Mouse (Mus musculus): ENCODE data around the gene Apol7b. TPM values are rescaled to one million over a fixed set of nuclear protein-coding genes. Genes with fewer than 3 reads are reported as not detected.
"Not testable (repeated sequence)": the region's sequence is repeated elsewhere in the genome, so short reads cannot be mapped to it uniquely, and the experiment has no call there.

The Apol7b gene
- polyA plus RNA-seq, 1 experiment from 2014 or later, result not detected

DNA sequence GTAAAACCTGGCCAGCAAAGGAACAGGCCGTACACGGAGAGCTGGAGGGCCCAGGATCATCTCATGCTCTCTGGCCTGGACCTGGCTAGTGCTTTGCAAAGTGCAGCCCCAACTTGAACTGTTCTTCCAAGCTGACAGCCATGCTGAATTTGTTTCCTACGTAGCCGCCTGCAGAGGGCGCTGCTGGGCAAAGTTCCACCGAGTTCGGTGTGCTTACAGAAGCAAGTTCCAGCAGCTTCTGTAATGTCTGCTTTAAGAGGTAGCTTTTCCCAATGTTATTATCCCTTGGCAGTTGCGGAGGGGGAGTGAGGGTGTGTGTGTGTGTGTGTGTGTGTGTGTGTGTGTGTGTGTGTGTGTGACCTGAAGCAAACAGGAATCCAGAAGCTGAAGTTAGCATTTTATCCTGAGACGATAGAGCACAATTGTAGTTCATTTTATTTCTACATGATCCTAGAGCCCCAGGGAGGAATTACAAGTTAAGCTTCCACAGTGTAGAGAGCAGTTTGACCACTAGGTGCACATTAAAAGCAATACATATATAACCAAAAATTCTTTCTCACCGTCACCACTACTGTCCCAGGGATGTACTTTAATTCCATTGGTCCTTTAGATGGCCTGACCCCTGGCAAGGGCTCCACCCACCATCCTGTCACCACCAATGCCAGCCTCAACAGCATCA is 30.5 kb downstream of the Apol7b start:
- H3K36me3 ChIP-seq (replicated peaks); H3K27me3 ChIP-seq (replicated peaks); H3K9me3 ChIP-seq; ATAC-seq (replicated peaks); H3K9ac ChIP-seq; H3K4me2 ChIP-seq; H3K4me1 ChIP-seq; H3K4me3 ChIP-seq; H3K27ac ChIP-seq: not testable (repeated sequence)
- WGBS, result 25% methylated on average over 3 of the region's 10 CpGs

DNA sequence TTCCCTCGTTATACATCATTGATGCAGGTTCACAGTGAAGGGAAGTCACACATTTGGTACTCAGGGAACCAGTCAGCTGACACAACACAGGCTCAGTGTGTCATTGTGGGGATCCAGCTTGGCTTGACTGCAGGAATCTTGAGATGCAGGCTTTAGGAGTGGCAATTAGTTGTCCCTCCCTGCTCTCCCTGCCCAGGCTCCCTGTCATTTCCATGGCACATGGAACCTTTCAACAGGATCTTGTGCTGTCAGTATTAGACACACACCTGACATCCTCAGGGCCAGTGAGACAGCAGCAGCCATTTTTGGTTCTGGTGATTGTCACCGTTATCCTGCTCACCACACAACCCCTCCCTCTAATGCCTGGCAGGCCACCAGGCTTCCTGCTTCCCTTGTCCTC is 31.6 kb downstream of the Apol7b start:
- 69% methylated on average over 2 of the region's 2 CpGs for WGBS
- not testable (repeated sequence) for H3K27ac ChIP-seq; H3K9ac ChIP-seq; H3K4me2 ChIP-seq; H3K27me3 ChIP-seq (replicated peaks); H3K9me3 ChIP-seq; H3K36me3 ChIP-seq (replicated peaks); ATAC-seq (replicated peaks); H3K4me3 ChIP-seq; H3K4me1 ChIP-seq

DNA sequence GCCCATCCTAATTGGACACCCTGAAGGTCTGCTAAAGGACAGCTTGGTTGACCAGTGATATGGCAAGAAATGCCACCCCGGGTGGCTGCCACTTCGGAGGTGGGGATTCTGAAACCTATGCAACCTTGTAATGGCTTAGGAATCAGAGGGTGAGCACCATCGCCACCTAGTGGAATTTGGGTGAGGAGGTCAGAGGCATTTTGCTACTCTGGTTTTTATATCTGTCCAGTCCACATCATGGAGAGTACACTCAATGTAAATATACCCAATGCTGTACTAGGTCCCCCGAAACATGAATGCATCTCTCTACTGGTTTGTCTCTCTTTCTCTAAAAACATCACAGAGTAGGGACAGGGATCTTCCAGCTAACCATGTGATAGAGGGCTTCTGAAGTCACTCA is 34.6 kb downstream of the Apol7b start:
- H3K27me3 ChIP-seq (replicated peaks); ATAC-seq (replicated peaks); H3K9me3 ChIP-seq; H3K4me2 ChIP-seq; H3K9ac ChIP-seq; H3K27ac ChIP-seq; H3K4me1 ChIP-seq; H3K4me3 ChIP-seq; H3K36me3 ChIP-seq (replicated peaks): not testable (repeated sequence)
- 24% methylated on average over 4 of the region's 4 CpGs for WGBS

DNA sequence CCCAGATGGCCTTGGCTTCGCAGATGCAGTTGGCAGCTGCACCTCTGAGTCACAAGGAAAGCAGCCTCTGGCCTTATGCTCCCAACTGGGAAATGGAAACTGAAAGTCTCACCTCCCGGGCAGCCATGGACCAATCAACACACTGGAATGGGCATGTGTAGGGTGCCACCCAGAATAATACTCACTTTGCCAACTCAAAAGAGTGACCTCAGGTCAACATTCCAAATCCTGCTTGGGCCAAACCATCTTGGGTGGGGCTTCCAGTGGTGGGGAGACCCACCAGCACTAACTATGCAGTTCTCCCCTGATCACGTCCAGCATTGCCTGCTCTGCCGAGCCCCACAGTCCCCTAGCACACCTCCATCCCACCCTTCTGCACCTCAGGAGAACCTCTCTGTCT is 36.3 kb downstream of the Apol7b start, which contains the start of gene Apol9a:
Gene Apol9a (minus strand): TSS at position 101 of the 400 bp plus-strand sequence.
- not testable (repeated sequence) for H3K27ac ChIP-seq; H3K27me3 ChIP-seq (replicated peaks); H3K4me2 ChIP-seq; H3K4me1 ChIP-seq; ATAC-seq (replicated peaks); H3K9me3 ChIP-seq; H3K9ac ChIP-seq; H3K4me3 ChIP-seq; H3K36me3 ChIP-seq (replicated peaks)
- WGBS, result 100% methylated on average over 1 of the region's 4 CpGs

DNA sequence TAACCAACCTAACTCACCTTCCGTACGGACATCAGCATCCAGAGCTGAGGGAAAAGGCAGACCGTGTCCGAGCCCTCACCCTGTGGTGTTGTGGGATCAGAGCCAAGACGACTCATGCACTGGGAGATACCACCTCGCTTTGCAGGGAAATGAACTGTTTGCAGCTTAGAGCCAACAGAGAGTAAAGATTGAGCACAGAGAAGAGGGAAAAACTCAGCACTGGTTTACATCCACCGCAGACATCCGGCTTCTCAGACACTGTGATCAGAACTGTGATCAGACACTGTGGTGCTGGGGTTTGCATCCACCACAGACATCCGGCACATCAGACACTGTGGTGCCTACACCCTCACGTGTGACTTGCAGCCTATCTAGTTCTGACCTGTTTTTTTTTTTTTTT is 40.9 kb downstream of the Apol7b start:
- WGBS, result 81% methylated on average over 10 of the region's 10 CpGs
- H3K27me3 ChIP-seq (replicated peaks); H3K9ac ChIP-seq; H3K9me3 ChIP-seq; H3K4me3 ChIP-seq; ATAC-seq (replicated peaks); H3K4me1 ChIP-seq; H3K27ac ChIP-seq; H3K4me2 ChIP-seq; H3K36me3 ChIP-seq (replicated peaks): not testable (repeated sequence)

DNA sequence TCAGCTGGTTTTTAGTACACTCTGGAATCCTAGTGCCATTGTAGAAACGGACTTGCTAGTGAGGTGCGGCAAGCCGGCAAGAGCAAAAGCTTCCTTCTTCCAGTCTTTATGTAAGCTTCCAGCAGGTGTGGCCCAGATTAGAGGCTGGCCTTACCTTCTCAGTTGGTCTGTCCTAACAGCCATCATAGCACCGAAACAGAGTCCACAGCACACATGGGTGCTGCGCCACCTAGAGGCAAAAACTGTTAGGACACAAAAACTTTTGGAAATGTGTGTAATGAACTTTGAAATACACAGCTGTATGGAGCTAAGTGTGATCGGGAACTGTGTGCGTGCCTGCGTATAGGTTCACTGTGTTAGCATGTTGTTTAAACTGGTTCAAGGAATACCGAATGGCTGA is 48.3 kb downstream of the Apol7b start, which contains the start of gene Apol7a:
Gene Apol7a (minus strand): TSS at position 84 of the 400 bp plus-strand sequence.
- H3K27me3 ChIP-seq (replicated peaks); H3K36me3 ChIP-seq (replicated peaks); H3K9me3 ChIP-seq; H3K27ac ChIP-seq; H3K9ac ChIP-seq; H3K4me3 ChIP-seq; H3K4me2 ChIP-seq; H3K4me1 ChIP-seq; ATAC-seq (replicated peaks): not testable (repeated sequence)
- WGBS, result 60% methylated on average over 9 of the region's 9 CpGs

DNA sequence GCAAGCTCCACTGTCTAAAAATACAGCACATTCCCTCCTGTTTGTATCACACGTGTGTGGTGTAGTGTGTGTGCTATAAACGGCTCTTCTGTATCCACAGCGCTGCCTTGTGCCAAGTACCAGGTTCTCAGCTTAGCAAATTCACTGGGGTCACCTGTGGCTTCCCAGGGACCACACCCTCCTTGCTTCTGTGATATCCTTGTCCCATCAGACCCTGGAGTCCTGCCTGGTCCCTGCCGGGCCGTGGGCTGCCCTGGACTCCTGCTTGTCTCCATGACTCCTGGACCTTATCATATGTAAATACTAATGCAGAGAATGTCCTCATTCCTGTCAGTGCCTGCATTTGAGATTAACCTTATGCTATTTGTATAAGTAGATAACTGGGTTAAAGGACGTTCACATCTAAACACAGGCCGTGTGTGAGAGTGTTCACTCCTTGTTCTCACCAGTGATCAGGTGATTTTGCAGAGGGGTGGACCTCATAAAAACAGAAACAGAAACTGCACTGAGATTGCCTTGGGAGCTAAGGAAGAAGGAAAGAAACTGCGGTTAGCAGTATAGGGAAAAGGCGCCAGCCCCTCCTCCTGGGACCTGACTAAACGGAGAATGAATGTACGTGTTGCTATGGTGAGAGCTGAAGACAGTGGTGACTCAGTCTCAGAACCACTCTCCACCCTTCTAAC is 49.7 kb downstream of the Apol7b start:
- H3K36me3 ChIP-seq (replicated peaks); H3K27ac ChIP-seq; ATAC-seq (replicated peaks); H3K4me1 ChIP-seq; H3K4me3 ChIP-seq; H3K27me3 ChIP-seq (replicated peaks); H3K9me3 ChIP-seq; H3K4me2 ChIP-seq; H3K9ac ChIP-seq: not testable (repeated sequence)
- 77% methylated on average over 11 of the region's 11 CpGs for WGBS

DNA sequence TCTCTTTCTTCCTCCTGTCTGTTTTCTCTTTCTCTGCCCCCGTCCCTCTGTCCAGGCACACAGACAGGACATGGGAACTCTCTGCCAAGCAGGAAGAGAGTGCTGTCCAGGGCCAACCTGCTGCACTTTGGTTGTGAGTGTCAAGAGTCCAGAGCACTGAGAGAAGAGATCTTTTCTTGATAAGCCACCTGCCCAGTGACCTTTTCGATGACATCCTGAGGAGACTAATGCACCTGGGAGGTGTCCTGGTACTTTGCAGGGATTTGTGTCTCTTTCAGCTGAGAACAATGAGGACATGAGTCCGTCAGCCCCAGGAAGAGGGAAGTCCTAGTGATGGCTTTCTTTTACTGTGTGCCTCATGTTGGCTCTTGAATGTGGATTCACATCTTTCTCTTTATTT is 53.5 kb downstream of the Apol7b start:
- WGBS, result 67% methylated on average over 3 of the region's 3 CpGs
- not testable (repeated sequence) for H3K27me3 ChIP-seq (replicated peaks); H3K4me3 ChIP-seq; H3K4me2 ChIP-seq; H3K9ac ChIP-seq; ATAC-seq (replicated peaks); H3K9me3 ChIP-seq; H3K4me1 ChIP-seq; H3K27ac ChIP-seq; H3K36me3 ChIP-seq (replicated peaks)

DNA sequence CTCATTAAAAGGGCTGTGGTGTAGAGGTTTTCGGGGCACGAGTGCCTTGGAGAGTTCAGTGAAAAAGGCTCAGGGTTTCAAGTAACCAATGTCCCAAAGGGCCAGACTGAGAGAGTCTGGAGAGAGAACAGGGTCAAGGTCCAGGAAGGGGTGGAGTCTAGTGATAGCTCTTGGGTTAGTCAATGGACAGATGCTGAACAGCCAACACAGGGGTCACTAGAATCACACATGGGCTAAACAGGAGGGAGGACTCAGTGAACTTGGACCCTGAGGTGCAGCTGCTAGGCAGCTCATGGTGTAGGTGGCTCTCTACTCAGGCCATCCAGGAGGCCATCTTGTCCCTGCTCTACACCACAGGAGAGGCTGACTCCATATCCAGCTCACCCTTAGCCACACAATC is 59.8 kb downstream of the Apol7b start:
- ATAC-seq (replicated peaks), result no peak
- Histone ChIP-seq H3K27me3 (replicated peaks) (no peaks in the 10 kb centered on the region), H3K4me3 (no peak overlapping the region), H3K27ac (no peak overlapping the region), H3K4me1 (no peaks in the 10 kb centered on the region), H3K36me3 (replicated peaks) (no peaks in the 10 kb centered on the region), H3K9me3 (no peaks in the 10 kb centered on the region), H3K4me2 (no peak overlapping the region), H3K9ac (no peak overlapping the region)
- 94% methylated on average over 2 of the region's 2 CpGs for whole genome bisulfite sequencing

DNA sequence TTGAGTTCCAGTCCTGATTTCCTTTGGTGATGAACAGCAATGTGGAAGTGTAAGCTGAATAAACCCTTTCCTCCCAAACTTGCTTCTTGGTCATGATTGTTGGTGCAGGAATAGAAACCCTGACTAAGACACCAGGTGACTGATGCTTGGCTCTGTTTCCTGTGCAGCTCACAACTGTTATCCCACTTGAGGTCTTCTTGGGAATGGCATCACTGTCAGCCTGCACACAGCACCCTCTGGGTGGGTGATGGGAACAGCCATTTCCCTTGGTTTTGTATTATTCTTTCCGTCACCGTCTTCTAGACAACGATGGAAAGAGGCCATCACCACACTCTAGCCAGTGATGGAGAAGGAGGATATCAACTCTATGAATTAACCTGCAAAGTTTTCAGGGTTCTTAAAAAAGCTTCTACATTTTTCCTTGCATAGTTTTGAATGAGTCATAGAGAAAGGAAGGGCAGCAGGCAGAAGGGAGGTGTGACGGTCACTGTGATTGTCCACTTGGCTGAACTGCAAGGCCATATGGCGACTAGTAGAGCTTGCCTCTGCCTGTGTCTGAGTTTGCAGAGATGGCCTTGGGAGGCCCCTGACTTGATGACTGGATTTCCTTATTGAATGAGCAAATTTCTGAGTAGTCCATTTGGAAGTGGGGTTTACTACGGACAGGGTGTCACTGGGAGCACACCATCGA is 62.8 kb downstream of the Apol7b start:
- no peaks in the 10 kb centered on the region for H3K9me3 ChIP-seq
- no peak for ATAC-seq (replicated peaks)
- no peak overlapping the region for H3K27ac ChIP-seq
- WGBS, result 92% methylated on average over 7 of the region's 7 CpGs
- no peaks in the 10 kb centered on the region for H3K4me1 ChIP-seq
- H3K4me2 ChIP-seq, result no peak overlapping the region
- H3K4me3 ChIP-seq, result no peak overlapping the region
- no peak overlapping the region for H3K9ac ChIP-seq
- no peaks in the 10 kb centered on the region for H3K36me3 ChIP-seq (replicated peaks)
- no peaks in the 10 kb centered on the region for H3K27me3 ChIP-seq (replicated peaks)

DNA sequence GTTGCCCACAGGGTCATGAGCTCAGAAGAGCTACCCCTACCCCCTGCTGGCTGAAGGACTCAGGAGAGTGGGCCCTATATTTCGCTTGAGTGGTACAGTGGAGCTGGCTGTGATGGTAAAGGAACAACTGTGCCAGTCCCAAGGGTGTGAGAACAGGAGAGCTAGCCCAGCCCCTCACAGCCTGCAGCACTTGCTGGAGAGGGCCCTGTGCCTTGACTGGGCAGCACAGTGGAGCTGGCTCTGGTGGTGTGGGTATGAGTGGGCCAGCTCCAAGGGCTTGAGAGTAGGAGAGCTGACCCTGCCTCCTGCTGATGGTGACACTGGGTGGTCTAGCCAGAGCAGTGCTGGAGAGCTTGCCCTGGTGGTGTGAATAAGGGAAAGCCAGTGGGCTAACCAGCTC is 64.4 kb downstream of the Apol7b start:
- no peaks in the 10 kb centered on the region for H3K4me1 ChIP-seq
- H3K4me2 ChIP-seq, result no peak overlapping the region
- no peak overlapping the region for H3K4me3 ChIP-seq
- H3K27ac ChIP-seq, result no peak overlapping the region
- 83% methylated on average over 1 of the region's 1 CpGs for WGBS
- no peak overlapping the region for H3K9ac ChIP-seq
- H3K27me3 ChIP-seq (replicated peaks), result no peaks in the 10 kb centered on the region
- ATAC-seq (replicated peaks), result no peak
- no peaks in the 10 kb centered on the region for H3K36me3 ChIP-seq (replicated peaks)
- H3K9me3 ChIP-seq, result no peaks in the 10 kb centered on the region

DNA sequence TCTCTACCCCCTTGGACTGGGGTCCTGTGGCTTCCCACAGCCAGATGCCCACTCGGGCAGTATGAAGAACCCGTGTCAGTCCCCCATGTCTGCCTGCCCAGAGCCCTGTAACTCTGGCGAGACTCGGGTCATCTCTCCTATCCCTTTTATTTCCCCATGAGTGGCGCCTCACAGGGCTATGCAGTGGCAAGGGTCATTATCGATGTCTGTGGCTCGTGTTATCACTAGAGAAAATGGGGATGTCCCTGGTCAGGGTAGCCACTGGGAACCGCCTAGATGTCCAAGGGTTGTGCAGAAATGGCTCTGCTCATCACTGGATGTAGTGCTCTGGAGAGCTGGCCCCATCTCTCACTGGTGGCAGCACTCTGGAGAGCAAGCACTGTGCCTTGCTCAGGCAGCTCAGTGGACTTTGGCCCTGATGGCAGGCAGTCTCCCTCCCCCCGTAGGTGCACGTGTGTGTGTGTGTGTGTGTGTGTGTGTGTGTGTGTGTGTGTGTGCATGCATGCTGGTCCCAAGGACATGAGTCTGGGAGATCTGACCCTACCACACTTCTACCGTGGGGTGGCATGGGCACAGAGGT is 64.9 kb downstream of the Apol7b start:
- no peak overlapping the region for H3K4me3 ChIP-seq
- no peaks in the 10 kb centered on the region for H3K36me3 ChIP-seq (replicated peaks)
- H3K27me3 ChIP-seq (replicated peaks), result no peaks in the 10 kb centered on the region
- H3K27ac ChIP-seq, result no peak overlapping the region
- H3K9ac ChIP-seq, result no peak overlapping the region
- no peak for ATAC-seq (replicated peaks)
- 86% methylated on average over 11 of the region's 11 CpGs for WGBS
- H3K9me3 ChIP-seq, result no peaks in the 10 kb centered on the region
- no peak overlapping the region for H3K4me2 ChIP-seq
- H3K4me1 ChIP-seq, result no peaks in the 10 kb centered on the region
